Mouse (Mus musculus) v-Abl transformed pro-B cells (cell line): ENCODE results near the gene Szrd1.

Experiments used
- in situ Hi-C, 2 experiments: fragments of 400-800 bp; cut with MboI; formaldehyde crosslinking; loops; one replicate each; pipeline ENCODE4 v1.15.1; 2025; ENCODE audit not compliant: unreplicated experiment in 2 of 2

Gene Szrd1

DNA sequence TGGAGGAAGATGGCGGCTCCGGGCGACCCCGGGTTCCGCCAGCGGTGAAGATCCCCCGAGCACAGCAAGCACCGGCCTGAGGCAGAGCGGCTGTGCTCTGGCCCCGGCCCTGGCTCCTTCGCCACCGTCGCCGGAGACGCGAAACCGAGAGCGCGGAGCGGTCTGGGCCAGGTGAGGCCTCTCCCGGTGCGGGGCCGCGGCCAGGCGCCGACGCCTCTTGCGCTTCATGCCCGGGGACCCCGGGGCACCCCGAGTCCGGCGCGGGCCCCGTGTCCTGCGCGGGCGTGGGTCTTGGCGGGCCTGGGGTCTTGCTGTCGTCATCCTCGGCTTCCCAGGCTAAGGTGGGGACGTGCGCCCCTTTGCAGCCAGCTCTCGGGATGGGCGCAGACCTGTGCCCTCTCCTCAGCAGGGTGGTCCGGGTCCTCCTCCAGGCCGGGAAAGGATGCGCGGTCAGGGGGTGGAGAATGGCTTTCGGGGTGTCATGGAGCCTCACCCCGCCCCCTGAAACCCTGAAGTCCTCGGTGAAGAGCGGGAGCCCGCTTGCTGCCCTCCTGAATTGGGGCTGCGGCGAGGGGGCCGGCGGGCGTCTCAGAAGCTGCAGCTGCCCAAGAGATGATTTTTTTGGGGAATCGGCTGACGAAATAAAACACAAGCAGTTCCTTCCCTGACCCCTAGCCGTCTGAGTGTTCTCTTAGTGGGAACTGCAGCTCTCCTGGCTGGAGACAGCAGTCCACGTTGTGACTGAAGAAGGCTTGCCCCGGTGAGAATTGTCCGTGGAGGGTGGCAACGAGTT, 8.6 kb upstream of the Szrd1 start:
- in situ Hi-C loops: loop anchor here in 1 of 2 experiments (10.0 kb wide), 1 partner anchor 217 kb away; the partner anchor contains the start of gene Fam131c

- in situ Hi-C loops: loop anchor here in 1 of 2 experiments (10.0 kb wide), 1 partner anchor 217 kb away; the partner anchor contains the start of gene Fam131c
These were observed 7.8 kb upstream of the Szrd1 start, which contains the start of gene Fbxo42 for GRCm38 (mm10) chr4:141147112-141148008. Gene Fbxo42 (plus strand): TSS chr4:141147913.

DNA sequence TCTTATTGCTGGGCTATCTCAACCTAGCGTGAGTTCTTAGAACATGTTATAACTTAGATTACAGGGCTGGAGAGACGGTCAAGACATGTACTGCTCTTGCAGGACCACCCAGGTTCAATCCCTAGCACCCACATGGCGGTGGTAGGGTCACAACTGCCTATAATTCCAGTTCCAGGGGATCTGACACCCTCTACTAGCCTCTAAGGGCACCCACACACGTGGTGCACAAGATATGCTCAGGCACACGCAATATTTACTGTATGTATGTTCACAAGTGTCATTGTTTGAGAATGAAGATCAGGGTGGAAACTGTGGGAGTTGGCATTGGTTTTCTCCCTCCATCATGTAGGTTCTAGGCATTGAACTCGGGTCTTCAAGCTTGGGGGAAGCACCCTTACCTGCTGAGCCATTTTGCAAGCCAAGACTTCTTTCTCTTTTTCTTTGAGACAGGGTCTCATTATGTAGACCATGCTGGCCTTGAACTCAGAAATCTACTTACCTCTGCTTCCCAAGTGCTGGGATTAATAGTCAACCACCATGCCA, 7.0 kb upstream of the Szrd1 start:
- in situ Hi-C loops: loop anchor here in 1 of 2 experiments (10.0 kb wide), 1 partner anchor 218 kb away; the partner anchor contains the start of gene Fam131c

GRCm38 (mm10) chr4:141145124-141145523, 5.5 kb upstream of the Szrd1 start:
- in situ Hi-C loops: loop anchor here in 1 of 2 experiments (10.0 kb wide), 1 partner anchor 220 kb away; the partner anchor contains the start of gene Fam131c

GRCm38 (mm10) chr4:141142285-141142811, 2.8 kb upstream of the Szrd1 start:
- in situ Hi-C loops: loop anchor here in 1 of 2 experiments (5.0 to 10.0 kb wide), 2 partner anchors 70 to 222 kb away; partner anchors contain the start of genes Fam131c and Rsg1

DNA sequence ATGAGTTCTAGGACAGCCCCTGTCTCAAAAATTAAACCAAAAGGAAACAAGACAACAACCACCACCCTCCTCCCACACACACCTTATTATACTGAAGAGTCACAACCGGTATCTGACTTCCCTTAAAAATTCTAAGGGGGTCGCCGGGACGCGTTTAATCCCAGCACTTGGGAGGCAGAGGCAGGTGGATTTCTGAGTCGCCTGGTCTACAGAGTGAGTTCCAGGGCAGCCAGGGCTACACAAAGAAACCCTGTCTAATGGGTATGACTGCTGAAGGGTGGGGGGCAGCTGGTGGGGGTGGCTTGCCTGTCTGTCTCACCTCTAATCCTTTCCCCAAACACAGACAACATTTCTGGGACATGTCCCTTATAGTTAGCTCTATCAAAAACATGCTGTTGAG, 1.4 kb upstream of the Szrd1 start:
- in situ Hi-C loops: loop anchor here in 1 of 2 experiments (5.0 to 10.0 kb wide), 2 partner anchors 71 to 224 kb away; partner anchors contain the start of genes Fam131c and Rsg1

- in situ Hi-C loops: loop anchor here in 1 of 2 experiments (5.0 to 10.0 kb wide), 2 partner anchors 72 to 224 kb away; partner anchors contain the start of genes Fam131c and Rsg1
These were observed 779 bp upstream of the Szrd1 start for GRCm38 (mm10) chr4:141140354-141140753.

GRCm38 (mm10) chr4:141138425-141139115, 1.0 kb downstream of the Szrd1 start:
- in situ Hi-C loops: loop anchor here in 1 of 2 experiments (5.0 to 10.0 kb wide), 2 partner anchors 224 to 406 kb away; no protein-coding TSS in a partner anchor

DNA sequence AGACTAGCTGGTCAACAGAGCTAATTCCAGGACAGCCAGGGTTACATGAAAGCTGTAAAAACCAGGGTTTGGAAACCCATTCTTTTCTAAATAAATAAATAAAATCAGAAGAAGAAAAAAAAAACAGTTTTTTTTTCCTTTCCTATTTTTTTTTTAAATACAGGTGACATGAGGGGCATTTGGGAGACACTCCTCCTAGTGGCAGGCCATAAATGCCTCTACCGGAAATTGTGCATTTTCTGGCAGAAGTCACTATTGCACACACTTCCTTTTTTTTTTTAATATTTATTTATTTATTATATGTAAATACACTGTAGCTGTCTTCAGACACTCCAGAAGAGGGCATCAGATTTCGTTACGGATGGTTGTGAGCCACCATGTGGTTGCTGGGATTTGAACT, 1.8 kb downstream of the Szrd1 start:
- in situ Hi-C loops: loop anchor here in 1 of 2 experiments (5.0 to 10.0 kb wide), 2 partner anchors 225 to 407 kb away; no protein-coding TSS in a partner anchor

DNA sequence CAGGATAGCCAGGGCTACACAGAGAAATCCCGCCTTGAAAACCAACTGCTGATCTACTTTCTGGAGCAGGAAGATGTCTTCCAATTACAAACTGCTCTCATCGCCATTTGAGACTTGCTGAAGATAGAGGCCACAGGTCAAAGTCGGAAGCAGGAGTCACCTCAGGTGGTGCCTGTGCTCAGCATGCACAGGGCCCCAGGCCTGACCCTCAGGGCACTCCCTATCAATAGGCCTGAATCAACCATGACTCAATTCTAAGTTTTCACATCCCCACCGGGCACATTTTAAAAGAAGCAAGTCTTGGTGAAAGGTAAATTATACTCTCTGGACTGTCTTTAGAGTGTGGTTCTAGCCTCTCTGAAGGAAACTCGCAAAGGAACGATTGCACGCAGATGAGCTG, 3.4 kb downstream of the Szrd1 start:
- in situ Hi-C loops: loop anchor here in 1 of 2 experiments (5.0 to 10.0 kb wide), 2 partner anchors 226 to 409 kb away; no protein-coding TSS in a partner anchor

DNA sequence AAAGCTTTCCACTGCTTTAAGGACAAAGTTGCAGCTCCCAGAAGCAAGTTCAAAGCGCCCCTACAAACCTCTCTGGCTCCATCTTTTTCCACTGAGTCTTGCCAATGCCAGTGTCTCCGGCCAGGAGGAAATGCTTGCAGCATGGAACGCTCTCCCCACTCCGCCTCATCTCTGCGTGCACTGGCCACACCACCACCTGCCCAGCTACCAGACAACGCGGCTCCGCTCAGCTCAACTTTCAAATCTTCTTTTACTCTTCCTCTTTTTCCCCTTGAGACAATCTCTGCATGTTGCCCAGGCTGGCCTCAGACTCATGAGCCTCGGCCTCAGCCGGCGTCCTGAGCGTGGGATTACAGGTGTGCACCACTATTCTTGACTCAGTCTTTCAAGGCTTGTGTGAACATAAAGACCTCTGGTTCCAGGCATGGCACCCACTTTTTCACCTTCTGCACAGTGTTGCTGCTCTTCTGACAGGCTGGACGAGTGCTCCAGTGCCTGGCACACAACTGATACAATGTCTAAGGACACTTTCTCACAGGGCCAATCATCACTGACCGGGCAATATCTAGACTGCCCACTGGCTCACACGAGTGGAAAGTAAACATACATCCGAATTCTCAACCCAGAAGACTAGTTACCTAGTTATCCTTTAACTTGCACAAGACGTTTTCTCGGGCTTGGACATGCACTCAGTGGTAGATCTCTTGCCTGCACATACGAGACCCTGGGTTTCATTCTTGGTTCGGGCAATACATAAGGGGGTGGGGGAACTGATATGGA, 4.6 kb downstream of the Szrd1 start:
- in situ Hi-C loops: loop anchor here in 1 of 2 experiments (5.0 to 10.0 kb wide), 2 partner anchors 227 to 410 kb away; no protein-coding TSS in a partner anchor

- in situ Hi-C loops: loop anchor here in 1 of 2 experiments (10.0 kb wide), 1 partner anchor 411 kb away; no protein-coding TSS in a partner anchor
These were observed 5.5 kb downstream of the Szrd1 start for GRCm38 (mm10) chr4:141134031-141134441.

- in situ Hi-C loops: loop anchor here in 1 of 2 experiments (10.0 kb wide), 1 partner anchor 412 kb away; no protein-coding TSS in a partner anchor
These were observed 6.3 kb downstream of the Szrd1 start for GRCm38 (mm10) chr4:141133227-141133626.

DNA sequence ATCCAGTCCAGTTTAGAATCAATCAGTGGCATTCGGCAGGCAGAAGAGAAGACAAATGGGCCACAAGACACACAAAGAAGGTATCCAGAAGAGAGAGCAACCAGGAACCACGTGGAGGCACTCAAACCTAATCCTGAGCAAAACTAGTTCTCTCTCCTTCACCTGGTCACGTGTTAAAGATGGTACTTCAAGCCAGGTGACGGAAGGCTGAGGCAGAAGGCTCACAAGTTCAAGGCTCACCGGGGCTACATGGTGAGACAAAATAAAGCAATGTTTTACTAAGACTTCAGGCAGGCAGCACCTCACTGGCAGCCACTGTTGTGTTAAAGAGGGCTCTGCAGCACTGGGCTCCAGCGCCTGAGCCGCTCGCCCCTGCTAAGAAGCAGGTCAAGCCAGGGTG, 7.4 kb downstream of the Szrd1 start:
- in situ Hi-C loops: loop anchor here in 1 of 2 experiments (10.0 kb wide), 1 partner anchor 413 kb away; no protein-coding TSS in a partner anchor

DNA sequence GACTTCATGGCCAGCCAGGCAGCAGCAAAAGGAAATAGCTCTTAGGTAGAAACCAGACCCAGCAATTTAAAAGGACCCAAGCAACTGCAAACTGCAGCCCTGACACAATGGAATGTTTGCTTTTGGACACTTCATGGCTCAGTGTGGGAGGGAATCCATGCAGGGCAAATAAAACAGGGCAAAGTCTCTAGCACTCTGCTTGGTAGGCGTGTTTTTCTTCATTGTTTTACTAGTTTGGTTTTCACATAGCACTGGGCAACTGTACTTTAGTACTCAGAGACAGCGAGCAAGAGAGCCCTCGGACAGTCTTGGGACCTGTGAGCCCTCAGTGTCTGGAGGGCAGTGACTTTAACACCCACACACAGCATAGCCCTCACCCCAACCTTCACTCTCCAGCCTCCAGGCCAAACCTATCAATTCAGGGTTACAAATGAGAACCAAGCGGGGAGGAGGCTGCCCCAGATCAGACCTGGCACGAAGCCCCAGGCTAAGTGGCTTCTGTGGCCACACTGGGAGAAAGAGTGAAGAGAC, 8.0 kb downstream of the Szrd1 start:
- in situ Hi-C loops: loop anchor here in 1 of 2 experiments (10.0 kb wide), 1 partner anchor 413 kb away; no protein-coding TSS in a partner anchor

DNA sequence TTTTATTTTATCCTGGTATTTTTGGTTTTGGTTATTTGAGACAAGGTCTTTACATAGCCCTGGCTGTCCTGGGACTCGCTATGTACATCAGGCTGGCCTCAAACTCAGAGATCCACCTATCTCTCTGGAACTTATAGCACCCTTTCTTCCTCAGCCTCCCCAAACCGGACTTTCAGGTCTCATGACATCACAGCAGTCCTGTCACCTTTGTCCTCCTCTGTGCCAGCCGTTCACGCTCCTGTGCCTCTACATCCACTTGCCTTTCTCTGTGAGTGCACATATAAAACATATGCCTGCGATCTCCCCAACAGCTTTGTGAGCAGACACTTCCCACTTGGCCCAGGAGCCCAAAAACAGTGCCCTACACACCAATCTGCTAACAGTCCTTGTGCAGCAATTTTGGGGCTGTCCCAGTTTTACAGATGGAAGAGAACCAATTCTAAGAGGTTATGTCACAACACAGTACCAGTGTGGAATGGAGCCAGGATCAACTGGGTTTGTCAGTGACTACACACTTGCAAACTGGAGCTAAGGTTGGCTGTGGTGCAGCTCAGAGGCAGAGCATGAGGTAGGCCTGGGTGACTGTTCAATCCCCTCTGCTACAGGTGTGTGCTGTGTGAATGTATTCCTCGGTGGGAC, 8.8 kb downstream of the Szrd1 start:
- in situ Hi-C loops: loop anchor here in 1 of 2 experiments (10.0 kb wide), 1 partner anchor 414 kb away; no protein-coding TSS in a partner anchor

- in situ Hi-C loops: no loop called here
These were observed 10.3 kb downstream of the Szrd1 start for GRCm38 (mm10) chr4:141129190-141129710.
